Mouse (Mus musculus): ENCODE results near the gene Riiad1. TPM values are rescaled to one million over a fixed set of nuclear protein-coding genes. Genes with fewer than 3 reads are reported as not detected.

The Riiad1 gene
- polyA plus RNA-seq, 1 experiment = 9.0 TPM

- Histone ChIP-seq H3K27ac (ENCODE audit: insufficient read depth, low read depth, low read length) (no peak overlapping the region), H3K4me3 (ENCODE audit: insufficient read depth, low read length) (no peak overlapping the region), H3K4me1 (ENCODE audit: control insufficient read depth, insufficient read depth, low read length) (peaks cover 51% of the 10 kb centered on the region)
- no peak for TF ChIP-seq CTCF (IDR thresholded peaks at IDR 0.05; ENCODE audit: low read depth, low read length)
- TF ChIP-seq POLR2A (IDR thresholded peaks at IDR 0.05; ENCODE audit: borderline replicate concordance, low read depth, low read length) = no peak
Measured at GRCm38 (mm10) chr3:94479564-94479963, 577 bp downstream of the Riiad1 start.

DNA sequence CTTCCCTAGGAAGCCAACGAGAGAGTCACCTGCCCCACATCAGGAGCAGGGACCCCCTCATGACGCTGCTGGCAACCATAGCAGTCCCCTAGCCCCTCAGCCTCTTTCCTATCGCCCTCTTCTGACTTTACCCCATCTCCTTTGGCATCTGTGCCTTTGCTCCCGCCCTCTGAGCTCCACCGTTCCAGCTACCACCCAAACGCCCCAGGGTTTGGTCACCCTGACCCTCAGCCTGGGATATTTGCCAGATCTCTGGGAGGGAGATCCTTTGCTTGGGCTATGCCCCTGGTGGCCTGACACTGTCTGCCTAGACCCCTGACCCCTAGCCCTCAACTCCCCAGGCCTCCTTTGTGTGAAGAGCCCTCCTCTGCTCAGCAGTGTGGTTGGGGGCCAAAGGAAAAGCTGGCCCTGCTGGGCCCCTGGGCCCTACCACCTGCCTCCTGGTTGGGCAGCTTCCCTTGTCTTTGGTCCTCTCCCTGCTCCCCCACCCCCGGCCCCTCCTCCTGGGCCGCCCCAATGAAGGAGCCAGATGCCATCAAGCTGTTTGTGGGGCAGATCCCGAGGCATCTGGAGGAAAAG lies 1.5 kb downstream of the Riiad1 start:
- H3K27ac ChIP-seq (ENCODE audit: insufficient read depth, low read depth, low read length) = no peak overlapping the region
- TF ChIP-seq CTCF (IDR thresholded peaks at IDR 0.05; ENCODE audit: low read depth, low read length) (no peak), POLR2A (IDR thresholded peaks at IDR 0.05; ENCODE audit: borderline replicate concordance, low read depth, low read length) (no peak)
- H3K4me3 ChIP-seq (ENCODE audit: insufficient read depth, low read length) = no peak overlapping the region
- H3K4me1 ChIP-seq (ENCODE audit: control insufficient read depth, insufficient read depth, low read length) = peaks cover 49% of the 10 kb centered on the region

DNA sequence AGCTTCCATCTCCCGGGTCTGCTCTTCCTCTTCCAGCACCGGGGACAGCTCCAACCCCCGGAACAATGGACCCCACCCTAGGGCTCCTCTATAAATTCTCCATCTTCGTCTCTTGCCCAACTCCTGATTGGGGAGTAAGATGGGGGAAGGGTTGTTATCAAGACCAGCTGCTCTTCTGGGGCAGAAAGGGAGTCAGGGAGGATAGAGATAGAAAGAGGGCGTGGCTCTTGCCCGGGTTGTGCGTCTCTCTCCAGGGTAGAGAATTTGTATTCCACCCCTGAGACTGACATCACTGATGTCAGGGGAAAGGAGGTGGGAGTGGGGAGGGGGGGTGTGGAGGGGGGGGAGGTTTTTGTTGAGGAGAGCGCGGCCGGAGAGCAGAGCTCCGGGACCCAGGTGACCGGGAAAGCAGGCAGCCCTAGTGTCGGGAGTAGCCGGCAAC lies 2.1 kb downstream of the Riiad1 start, which contains the start of gene Celf3:
Gene Celf3, plus strand, starts transcription at position 315 of the 442 bp plus-strand sequence.
- peaks cover 42% of the 10 kb centered on the region for H3K4me1 ChIP-seq (ENCODE audit: control insufficient read depth, insufficient read depth, low read length)
- TF ChIP-seq CTCF (IDR thresholded peaks at IDR 0.05; ENCODE audit: low read depth, low read length) (no peak), POLR2A (IDR thresholded peaks at IDR 0.05; ENCODE audit: borderline replicate concordance, low read depth, low read length) (no peak)
- H3K27ac ChIP-seq (ENCODE audit: insufficient read depth, low read depth, low read length) = no peak within 1 kb of the TSS
- H3K4me3 ChIP-seq (ENCODE audit: insufficient read depth, low read length) = no peak within 1 kb of the TSS

DNA sequence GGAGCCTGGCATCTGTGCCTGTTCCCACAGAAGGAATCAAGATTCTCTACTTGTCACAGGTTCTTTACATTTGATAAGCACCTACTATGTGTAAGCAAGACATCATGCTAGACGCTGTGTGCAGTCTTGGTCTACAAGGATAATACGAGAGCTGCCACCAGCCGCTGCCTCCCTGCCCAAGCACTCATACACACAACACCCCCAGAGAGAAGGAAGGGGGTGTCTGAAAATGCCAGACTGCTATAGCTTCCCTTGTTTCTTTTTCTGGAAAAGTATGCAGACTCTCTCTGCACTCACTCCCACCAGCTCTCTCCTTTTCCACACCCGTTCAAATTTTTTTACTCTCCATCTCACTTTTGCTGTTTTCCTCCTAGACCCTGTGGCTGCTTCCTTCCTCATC lies 2.7 kb downstream of the Riiad1 start:
- Histone ChIP-seq H3K4me3 (ENCODE audit: insufficient read depth, low read length) (no peak overlapping the region), H3K27ac (ENCODE audit: insufficient read depth, low read depth, low read length) (no peak overlapping the region), H3K4me1 (ENCODE audit: control insufficient read depth, insufficient read depth, low read length) (peaks cover 40% of the 10 kb centered on the region)
- TF ChIP-seq CTCF (IDR thresholded peaks at IDR 0.05; ENCODE audit: low read depth, low read length) (no peak), POLR2A (IDR thresholded peaks at IDR 0.05; ENCODE audit: borderline replicate concordance, low read depth, low read length) (no peak)

DNA sequence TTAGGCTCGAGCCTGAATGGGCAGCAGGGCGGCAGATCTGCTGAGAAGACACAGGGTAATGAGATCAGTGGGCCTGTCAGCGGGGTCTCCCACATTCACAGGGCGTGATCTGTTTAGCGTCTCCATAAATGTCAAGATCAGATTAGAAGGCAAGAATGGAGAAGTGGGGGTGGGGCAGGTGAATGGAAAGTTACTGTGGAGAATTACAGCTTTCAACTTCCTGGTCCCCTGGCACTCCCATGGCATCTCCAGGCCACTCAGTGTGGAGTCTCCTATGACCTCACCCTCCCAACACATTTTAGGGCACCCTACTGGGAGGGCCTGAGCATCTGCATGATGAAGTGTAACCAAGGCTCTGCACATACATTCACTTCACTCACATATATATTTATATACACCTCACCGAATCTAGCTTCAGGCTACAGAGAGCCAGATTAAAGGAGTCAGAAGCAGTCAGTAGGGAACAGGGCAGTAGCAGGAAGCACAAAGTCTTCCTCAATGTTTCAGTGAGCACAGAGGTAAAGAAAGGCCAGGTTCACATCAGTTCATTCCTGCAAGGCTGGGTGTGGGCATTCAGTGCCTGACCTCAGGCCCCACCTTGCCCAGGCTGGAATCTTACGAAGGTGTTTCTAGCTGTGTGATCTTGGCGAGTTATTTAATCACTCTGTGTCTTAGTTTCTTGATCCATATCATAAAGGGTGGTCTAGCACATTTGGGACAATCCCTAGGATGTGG lies 3.7 kb downstream of the Riiad1 start:
- no peak overlapping the region for H3K27ac ChIP-seq (ENCODE audit: insufficient read depth, low read depth, low read length)
- TF ChIP-seq CTCF (IDR thresholded peaks at IDR 0.05; ENCODE audit: low read depth, low read length) (no peak), POLR2A (IDR thresholded peaks at IDR 0.05; ENCODE audit: borderline replicate concordance, low read depth, low read length) (no peak)
- peaks cover 34% of the 10 kb centered on the region for H3K4me1 ChIP-seq (ENCODE audit: control insufficient read depth, insufficient read depth, low read length)
- no peak overlapping the region for H3K4me3 ChIP-seq (ENCODE audit: insufficient read depth, low read length)

DNA sequence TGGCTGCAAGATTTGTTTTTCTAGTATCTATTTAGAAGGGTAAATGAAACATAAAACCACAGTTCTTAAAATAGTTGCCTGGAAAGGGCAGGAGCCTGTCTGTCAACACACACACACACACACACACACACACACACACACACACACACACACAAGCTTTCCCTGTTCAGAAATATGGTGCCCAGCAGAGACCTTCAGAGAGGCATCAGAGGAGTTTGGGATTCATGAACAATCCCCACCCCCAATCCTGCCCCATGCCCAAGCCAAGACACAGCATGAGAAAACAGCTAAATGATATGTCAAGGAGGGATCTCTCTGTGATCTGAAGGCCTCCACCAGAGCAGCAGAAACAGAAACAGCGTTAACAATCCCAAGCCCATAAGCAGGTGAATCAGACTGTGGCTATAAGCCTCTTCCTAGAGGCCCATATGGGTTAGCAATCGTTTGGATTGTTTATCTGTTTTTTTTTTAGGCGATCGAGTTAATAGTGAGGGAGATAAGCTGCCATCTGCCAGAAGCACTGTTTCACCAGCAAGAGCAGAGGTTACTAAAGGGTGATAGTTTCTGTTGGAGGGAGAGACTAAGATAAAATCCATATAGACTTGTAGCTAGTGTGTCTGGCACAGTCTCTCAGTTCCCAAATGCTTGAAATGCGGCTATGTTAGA lies 6.4 kb downstream of the Riiad1 start:
- no peak overlapping the region for H3K4me3 ChIP-seq (ENCODE audit: insufficient read depth, low read length)
- no peak for TF ChIP-seq CTCF (IDR thresholded peaks at IDR 0.05; ENCODE audit: low read depth, low read length)

GRCm38 (mm10) chr3:94473115-94473505 lies 7.0 kb downstream of the Riiad1 start:
- H3K4me1 ChIP-seq (ENCODE audit: control insufficient read depth, insufficient read depth, low read length) = peaks cover 36% of the 10 kb centered on the region
- TF ChIP-seq CTCF (IDR thresholded peaks at IDR 0.05; ENCODE audit: low read depth, low read length) = no peak
- no peak for TF ChIP-seq POLR2A (IDR thresholded peaks at IDR 0.05; ENCODE audit: borderline replicate concordance, low read depth, low read length)
- H3K27ac ChIP-seq (ENCODE audit: insufficient read depth, low read depth, low read length) = no peak overlapping the region
- H3K4me3 ChIP-seq (ENCODE audit: insufficient read depth, low read length) = no peak overlapping the region

More for the DNA sequence above, 6.4 kb downstream of the Riiad1 start:
- peaks cover 36% of the 10 kb centered on the region for H3K4me1 ChIP-seq (ENCODE audit: control insufficient read depth, insufficient read depth, low read length)
- no peak overlapping the region for H3K27ac ChIP-seq (ENCODE audit: insufficient read depth, low read depth, low read length)

DNA sequence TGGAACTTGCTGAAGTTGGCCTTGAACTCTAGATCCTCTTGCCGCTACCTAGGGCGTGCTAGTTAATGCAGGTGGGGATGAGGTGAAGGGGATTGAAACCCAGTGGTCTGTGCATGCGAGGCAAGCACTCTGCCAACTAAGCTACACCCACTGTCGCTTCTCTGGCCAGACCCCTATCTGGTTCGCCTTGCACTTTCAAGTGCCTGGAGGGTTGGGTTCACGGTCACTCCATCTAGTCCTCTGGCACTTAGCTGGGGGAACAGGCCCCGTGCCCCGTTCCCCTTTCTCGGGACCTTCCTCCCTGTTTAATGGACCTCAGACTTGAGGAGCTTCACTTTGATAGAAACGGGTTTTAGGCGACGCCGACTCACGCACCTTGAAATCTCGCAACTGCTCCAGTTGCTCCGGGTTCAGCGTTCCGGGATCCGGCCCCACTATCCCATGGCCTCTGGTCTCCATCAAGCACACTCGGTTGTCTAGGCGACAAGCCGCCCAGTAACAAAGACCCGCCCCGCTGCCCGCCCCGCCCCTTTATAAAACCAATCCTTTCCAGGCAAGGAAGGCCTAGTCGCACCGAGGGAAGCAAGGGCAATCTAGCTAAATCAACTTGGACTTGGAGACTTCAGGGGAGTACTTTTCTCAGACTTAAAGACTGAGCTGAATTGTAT lies 7.6 kb downstream of the Riiad1 start:
- H3K4me1 ChIP-seq (ENCODE audit: control insufficient read depth, insufficient read depth, low read length) = peaks cover 35% of the 10 kb centered on the region
- TF ChIP-seq CTCF (IDR thresholded peaks at IDR 0.05; ENCODE audit: low read depth, low read length) (no peak), POLR2A (IDR thresholded peaks at IDR 0.05; ENCODE audit: borderline replicate concordance, low read depth, low read length) (no peak)
- no peak overlapping the region for H3K27ac ChIP-seq (ENCODE audit: insufficient read depth, low read depth, low read length)
- H3K4me3 ChIP-seq (ENCODE audit: insufficient read depth, low read length) = no peak overlapping the region

DNA sequence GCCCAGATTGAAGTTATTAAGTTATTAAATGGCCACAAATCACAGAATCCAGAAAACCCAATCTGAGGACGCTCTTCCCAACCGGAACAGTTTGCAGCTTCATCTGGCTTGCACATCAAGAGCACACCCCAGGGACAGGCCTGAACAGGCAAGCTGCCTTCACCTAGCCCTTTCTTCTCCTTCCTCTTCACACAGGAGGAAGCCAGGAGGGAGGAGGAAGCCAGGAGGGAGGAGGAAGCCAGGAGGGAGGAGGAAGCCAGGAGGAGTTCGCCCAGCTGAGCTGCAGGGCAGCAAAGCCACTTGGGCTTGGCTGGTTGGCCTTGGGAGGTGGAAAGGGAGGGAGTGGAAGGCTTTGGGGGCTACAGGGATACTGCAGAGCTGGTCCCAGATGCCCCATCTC lies 11.2 kb downstream of the Riiad1 start:
- H3K4me1 ChIP-seq (ENCODE audit: control insufficient read depth, insufficient read depth, low read length) = peaks cover 11% of the 10 kb centered on the region
- TF ChIP-seq CTCF (IDR thresholded peaks at IDR 0.05; ENCODE audit: low read depth, low read length) (no peak), POLR2A (IDR thresholded peaks at IDR 0.05; ENCODE audit: borderline replicate concordance, low read depth, low read length) (no peak)

More for the DNA sequence above, 11.2 kb downstream of the Riiad1 start:
- Histone ChIP-seq H3K4me3 (ENCODE audit: insufficient read depth, low read length) (no peak overlapping the region), H3K27ac (ENCODE audit: insufficient read depth, low read depth, low read length) (no peak overlapping the region)
